Mouse (Mus musculus): ENCODE data around the gene Rad51b. TPM values are rescaled to one million over a fixed set of nuclear protein-coding genes. Genes with fewer than 3 reads are reported as not detected.

Rad51b gene
- total RNA-seq, 2 experiments from 2014 or later = 3.4 to 4.3 TPM

- DNase-seq = no peak
These were observed 34.6 kb downstream of the Rad51b start for GRCm38 (mm10) chr12:79331722-79332121.

- DNase-seq = no peak
These were observed 41.7 kb downstream of the Rad51b start for GRCm38 (mm10) chr12:79338791-79339190.

DNA sequence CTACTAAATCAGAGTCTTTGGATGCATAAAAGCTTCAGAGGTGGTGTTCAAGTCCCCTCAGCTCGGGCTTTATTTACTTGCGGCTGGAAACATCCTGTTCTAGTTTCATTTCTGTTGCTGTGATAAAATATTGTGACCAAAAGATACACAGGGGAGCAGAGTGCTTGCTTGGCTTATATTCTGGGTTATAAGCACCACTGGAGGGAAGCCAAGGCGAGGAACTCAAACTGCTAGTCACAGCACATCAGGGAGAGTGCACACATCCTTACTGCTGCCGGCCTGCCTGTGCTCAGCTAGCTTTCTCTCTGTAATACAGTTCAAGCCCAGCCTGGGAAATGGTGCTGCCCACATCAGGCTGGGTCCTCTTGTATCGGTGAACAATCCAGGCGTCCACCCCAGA is 43.4 kb downstream of the Rad51b start:
- DNase-seq = peak; percentile 38

DNA sequence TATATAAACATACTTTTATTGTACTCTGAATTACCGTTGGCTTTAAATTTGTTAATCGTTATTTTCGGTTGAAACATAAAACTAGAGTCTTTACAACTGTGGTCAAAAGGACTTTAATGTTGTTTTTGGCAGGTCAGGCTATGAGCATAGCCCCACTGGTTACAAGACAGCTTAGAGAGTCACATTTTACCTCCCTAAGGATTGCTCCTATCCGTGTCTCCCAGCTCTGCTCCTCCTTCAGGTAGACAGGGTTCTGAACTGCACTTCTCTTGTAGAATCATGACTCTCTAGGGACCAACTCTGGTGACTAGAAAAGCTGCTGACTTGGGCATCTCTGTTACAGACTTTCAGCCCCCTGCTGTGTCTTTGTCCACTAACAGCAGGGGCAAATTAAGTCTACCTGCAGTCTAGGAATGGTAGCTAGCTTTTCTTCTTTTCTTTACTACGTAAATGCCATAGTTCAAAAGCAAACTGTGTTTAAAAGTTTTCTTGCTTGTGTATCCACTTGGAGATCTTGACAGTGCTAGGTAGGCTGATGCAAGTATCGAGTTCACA is 44.3 kb downstream of the Rad51b start:
- DNase-seq = no peak

DNA sequence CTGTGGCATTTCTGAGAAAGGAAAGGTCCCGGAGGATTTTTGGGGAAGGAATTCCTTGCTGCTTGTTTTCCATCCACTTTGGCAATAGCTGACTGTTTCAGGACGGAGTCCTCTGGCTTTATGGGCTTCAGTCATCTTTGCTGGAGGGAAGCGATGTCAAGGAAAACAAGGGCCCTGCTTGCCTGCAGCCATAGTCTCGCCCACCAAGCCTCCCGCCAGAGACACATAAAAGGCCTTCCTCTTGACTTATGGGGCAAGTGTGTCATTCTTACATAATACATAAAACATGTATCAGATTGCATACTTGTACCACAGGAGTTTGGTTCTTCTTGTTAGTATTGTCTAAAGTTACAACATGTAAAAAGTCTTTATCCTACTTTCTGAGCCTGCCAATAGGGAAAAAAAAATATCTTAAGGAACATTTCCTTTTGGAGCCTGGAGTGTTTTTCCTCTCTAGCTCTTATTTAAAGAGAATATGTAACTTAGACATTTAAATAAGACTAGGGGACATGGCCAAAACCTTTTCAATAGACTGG is 49.2 kb downstream of the Rad51b start:
- DNase-seq = no peak

GRCm38 (mm10) chr12:79347643-79348042 is 50.6 kb downstream of the Rad51b start:
- peak; percentile 74 for DNase-seq

DNA sequence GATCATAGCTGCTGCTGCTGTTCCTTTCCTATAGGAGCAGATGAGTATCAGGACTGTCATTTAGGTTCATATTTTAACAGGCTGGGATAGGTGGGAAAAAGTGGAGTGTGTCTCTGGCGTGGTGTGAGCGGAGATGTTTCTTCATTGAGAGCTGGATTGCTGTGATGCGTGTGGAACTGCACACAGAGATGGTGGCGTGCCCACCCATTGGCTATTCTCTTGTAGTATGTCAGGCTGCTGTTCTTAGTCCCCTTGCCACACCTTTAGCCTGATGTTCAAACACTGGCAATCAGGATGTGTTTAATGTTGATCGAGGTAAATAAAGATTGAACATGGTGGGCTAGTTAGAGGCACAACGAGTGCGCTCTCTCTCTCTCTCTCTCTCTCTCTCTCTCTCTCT is 54.4 kb downstream of the Rad51b start:
- DNase-seq = no peak

DNA sequence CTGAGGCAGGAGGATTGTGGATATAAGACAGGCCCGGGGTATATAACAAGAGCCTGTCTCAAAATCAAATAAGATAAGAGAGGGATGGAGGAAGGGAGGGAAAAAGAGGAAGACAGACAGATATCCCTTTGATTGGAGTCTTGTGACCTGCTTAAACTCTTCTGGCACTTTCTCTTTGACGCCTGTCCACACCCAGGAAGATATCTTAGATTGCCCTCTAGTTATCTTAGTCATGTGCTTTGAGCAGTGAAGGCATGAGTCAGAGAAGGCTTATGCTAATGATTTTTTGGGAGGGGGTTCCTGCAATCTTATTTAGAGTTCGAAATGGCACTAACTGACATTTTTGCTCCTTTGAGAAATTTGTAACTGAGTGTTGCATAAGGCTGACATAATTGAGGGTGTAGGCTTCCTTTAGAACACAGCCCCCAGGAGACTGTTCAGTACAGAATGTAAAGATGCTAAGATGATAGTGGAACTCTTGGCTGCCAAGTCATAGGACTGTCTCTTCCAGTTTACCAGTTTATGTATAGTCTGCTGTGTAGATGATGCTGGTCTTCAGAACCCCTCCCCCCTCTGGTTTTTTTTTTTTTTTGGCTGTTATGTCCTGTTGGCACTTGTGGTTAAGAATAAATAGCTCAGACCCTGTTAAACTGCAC is 55.1 kb downstream of the Rad51b start:
- no peak for DNase-seq

DNA sequence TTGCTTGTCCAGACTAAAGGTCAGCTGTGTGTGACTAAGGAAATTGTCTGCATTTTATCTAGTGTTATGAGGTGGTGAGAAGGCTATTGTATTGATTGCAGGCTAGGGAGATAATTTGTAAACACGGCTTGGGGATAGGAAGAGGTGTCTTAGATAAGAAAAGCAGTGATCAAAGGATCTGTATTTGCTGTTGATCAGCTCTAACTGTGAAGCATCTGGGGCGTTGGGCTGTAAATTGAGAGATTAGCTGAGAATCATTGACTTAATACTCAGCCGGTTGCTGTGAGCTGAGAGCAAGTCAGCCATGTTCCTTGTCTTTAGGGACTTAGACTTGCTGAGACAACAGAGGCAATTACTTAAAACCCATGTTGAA is 55.6 kb downstream of the Rad51b start:
- DNase-seq = no peak

DNA sequence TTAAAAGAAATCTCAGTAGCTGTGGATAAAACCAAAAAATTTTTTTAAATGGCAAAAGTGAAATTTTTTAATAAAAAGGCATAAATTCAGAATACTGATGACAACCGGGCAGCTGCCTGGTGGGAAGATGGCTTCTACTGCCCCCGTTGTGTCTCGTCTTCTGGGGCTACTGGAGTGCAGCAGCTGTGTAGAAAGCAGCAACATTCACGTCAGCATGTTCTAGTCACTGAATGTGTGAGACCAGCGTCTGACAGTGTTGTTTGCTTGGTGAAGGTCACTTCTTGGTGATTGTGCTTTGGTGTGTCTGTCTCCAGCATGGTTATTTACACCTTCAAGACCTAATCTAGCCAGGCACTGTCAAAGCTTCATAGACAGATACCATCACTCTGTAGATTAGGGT is 56.3 kb downstream of the Rad51b start:
- DNase-seq = no peak

- DNase-seq = no peak
These were observed 57.5 kb downstream of the Rad51b start for GRCm38 (mm10) chr12:79354621-79355020.

- DNase-seq = no peak
These were observed 59.1 kb downstream of the Rad51b start for GRCm38 (mm10) chr12:79356138-79356537.

- DNase-seq = no peak
These were observed 60.5 kb downstream of the Rad51b start for GRCm38 (mm10) chr12:79357631-79358030.

- peak; percentile 71 for DNase-seq
These were observed 61.6 kb downstream of the Rad51b start for GRCm38 (mm10) chr12:79358613-79359218.

DNA sequence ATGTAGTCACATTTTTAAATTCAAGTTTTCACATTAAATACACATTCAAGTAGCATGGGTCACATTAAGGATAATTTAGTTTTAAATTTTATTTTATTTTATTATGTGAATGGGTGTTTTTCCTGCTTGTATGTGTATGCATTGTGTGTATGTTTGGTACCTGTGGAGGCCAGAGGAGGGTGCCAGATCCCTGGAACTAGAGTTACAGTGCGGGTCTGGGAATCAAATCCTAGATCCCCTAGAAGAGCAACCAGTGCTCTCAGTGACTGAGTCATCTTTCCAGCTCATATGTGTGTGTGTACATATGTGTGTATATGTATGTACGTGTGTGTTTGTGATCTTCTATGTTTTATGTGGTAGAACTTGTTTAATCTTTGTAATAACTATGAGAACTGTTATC is 62.3 kb downstream of the Rad51b start:
- no peak for DNase-seq

GRCm38 (mm10) chr12:79362219-79362618 is 65.1 kb downstream of the Rad51b start:
- no peak for DNase-seq

DNA sequence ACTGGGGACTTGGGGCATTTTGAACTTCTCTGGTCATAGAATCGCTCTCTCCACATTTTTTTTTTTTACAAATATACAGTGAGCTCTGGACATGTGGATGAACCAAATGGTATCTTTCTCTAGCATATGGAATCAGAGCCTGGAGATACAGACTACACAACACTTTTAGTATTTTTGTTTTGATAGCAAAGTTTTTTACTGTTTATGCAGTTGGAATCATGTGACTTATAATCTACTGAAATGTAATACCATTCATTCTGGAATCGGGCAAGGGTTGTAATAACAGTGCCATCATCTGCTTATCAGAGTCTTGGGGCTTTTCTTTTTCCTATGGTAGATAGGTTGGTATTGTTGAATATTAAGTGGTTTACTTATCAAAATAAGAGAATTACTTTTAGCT is 67.2 kb downstream of the Rad51b start:
- DNase-seq = no peak

DNA sequence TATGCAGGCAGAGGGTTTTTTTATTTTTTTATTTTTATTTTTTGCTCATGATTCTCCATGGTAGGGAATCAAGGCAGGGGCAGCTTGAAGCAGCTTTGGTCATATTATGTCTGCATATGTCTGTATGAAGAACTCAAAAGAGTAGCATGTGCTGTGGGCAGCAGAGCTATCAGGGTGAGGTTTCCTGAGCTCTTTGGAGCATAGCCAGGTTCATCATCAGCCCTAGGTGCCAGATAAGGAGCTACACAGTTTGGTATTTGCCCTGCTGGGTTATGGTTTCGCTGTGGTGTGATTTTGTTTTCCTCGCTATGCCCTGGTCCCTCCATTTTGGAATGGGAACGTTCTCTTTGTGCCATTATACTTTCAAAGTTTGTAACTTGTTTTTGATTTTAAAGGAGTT is 71.7 kb downstream of the Rad51b start:
- no peak for DNase-seq

DNA sequence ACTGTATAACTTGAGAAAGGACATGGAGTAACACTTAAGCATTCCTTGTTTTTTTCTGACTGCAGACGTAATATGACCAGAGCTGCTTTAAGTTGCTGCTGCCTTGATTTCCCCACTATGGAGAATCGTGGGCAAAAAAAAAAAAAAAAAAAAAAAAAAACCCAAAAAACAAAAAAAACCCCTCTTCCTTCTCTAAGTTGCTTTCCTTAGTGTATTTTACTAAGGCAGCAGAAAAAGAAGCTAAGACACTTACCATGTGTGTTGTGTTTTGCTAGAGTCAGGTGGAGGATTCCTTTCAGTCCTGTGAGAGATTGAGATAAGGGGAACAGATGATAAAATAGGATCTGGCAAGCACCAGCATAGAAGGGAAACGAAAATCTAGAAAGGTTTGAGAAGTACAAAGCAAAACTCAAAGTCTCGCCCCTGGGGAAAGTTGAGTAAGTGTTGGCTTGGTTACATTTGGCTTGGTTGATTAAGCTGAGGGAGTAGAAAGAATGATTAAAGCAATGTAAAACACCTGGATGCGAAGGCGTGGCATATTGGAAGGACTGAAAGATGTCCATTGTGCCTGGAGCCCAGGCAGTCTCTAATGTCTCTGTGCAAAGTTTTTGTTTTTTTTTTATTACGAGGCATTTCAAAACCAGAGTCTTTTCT is 72.6 kb downstream of the Rad51b start:
- DNase-seq = no peak

GRCm38 (mm10) chr12:79372697-79373096 is 75.6 kb downstream of the Rad51b start:
- DNase-seq = no peak

- no peak for DNase-seq
These were observed 80.3 kb downstream of the Rad51b start for GRCm38 (mm10) chr12:79377378-79377777.

- DNase-seq = no peak
These were observed 80.8 kb downstream of the Rad51b start for GRCm38 (mm10) chr12:79377861-79378260.

DNA sequence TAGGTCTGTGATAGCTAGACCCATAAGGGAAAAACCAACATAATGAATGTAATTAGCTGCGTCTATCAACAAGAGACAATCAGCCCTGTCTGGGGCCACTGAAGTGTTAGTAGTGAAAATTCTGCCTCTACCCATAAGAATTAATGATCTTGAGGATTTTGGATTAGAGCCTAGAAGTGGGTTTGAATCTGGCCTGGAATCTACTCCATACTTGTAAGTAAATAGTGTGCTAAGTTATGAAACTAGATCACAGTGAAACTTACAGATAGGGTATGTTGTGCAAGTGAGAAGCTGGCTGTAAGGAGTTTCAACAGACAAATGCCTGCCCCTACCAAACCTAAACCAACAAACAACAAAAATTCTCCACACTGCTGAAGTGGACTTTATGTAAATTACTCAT is 83.1 kb downstream of the Rad51b start:
- no peak for DNase-seq

DNA sequence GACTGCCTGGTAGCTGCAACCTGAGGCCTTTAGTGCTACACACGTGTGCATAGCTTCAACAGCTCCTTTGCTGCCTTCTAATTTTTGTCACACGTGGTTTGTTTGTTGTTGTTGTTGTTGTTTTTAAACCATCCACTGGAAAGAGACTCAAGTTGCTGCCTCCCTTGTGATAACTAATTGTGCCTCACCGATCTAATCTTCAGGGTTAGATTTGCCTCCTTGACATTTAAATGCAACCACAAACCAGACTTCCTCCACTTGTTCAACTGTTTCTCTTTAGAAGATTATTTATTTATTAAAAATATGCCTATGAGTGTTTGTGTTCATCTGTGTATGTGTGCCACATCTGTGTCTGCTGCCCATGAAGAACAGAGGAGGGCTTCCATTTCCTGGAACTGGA is 84.4 kb downstream of the Rad51b start:
- DNase-seq = no peak
